Mouse (Mus musculus) gastrocnemius, postnatal 36 days (tissue): Measurements from ENCODE around the gene Ccdc155. TPM values are rescaled to one million over a fixed set of nuclear protein-coding genes. Genes with fewer than 3 reads are reported as not detected.
"Not testable (repeated sequence)": the region's sequence is repeated elsewhere in the genome, so short reads cannot be mapped to it uniquely, and the experiment has no call there.

Experiments
- DNase-seq, 2 experiments: peaks; one replicate each; pipeline ENCODE4 v3.0.0; 2022
- intact Hi-C: fragments of 180-260 bp; cut with DNase I; formaldehyde crosslinking; loops from one replicate; pipeline ENCODE4 v1.15.1; 2025
- total RNA-seq, 2 experiments: library from RNA; stranded (reverse); gene quantifications; 2 replicates each; pipeline ENCODE4 v1.2.3; 2021

Ccdc155 gene
- total RNA-seq, 2 experiments from 2014 or later = not detected

GRCm38 (mm10) chr7:45167761-45168445 is 36.8 kb downstream of the Ccdc155 start:
- intact Hi-C loops = no loop called here
- DNase-seq = no peak

DNA sequence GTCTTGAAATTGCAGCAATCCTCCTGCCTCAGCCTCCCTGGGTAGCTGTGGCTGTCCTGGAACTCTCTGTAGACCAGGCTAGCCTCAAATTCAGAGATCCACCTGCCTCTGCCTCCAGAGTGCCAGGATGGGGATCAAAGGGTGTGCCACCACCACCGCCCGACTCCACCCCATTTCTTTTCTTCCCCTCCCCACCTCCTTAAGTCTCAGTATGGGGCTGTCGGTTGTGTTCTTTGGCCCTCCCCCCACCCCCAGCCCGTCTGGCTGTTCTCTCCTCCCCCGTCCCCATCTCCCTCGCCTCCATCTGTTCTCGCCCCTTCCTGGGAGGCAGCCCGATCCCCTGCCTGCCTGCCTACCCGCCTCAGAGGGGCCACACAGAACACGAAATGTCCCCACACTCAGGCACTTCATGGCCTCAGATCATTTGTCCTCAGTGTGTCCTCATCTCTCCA is 37.7 kb downstream of the Ccdc155 start:
- intact Hi-C loops = no loop called here
- DNase-seq = no peak

- no peak for DNase-seq
- intact Hi-C loops = no loop called here
Measured at GRCm38 (mm10) chr7:45165701-45166100, 39.0 kb downstream of the Ccdc155 start.

- intact Hi-C loops = no loop called here
- DNase-seq = no peak
Measured at GRCm38 (mm10) chr7:45164833-45165232, 39.9 kb downstream of the Ccdc155 start.

GRCm38 (mm10) chr7:45163735-45164490 is 40.8 kb downstream of the Ccdc155 start, which contains the start of gene Slc17a7:
TSS of gene Slc17a7 (plus strand) at chr7:45163949.
- intact Hi-C loops = no loop called here
- no peak for DNase-seq

DNA sequence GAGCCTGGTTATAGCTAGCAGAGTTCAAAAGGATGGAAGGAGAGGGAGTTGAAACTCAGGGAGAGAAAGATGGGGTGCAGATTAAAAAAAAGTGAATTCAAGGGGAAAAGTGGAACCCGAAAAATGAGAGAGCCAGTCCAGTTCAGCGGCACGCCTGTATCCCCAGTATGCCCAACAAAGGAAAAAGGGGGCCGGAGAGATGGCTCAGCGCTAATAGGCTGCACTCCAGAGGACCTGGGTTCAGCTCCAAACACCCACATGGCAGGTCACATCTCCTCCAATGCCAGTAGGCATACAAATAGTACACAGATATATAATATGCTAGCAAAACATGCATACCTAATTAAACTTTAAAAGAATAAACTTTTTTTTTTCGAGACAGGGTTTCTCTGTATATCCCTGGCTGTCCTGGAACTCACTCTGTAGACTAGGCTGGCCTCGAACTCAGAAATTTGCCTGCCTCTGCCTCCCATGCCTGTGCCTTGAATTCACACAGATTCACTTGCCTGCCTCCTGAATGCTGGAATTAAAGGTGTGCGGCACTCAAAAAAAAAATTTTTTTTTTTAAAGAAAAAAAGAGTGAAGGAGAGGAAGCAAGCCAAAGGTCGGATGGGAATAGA is 41.6 kb downstream of the Ccdc155 start:
- no peak for DNase-seq
- intact Hi-C loops = loop anchor here (1.0 kb wide), 1 partner anchor 35 kb away; no protein-coding TSS in a partner anchor

GRCm38 (mm10) chr7:45162551-45162950 is 42.1 kb downstream of the Ccdc155 start:
- DNase-seq = no peak
- intact Hi-C loops = loop anchor here (1.0 kb wide), 1 partner anchor 36 kb away; no protein-coding TSS in a partner anchor

DNA sequence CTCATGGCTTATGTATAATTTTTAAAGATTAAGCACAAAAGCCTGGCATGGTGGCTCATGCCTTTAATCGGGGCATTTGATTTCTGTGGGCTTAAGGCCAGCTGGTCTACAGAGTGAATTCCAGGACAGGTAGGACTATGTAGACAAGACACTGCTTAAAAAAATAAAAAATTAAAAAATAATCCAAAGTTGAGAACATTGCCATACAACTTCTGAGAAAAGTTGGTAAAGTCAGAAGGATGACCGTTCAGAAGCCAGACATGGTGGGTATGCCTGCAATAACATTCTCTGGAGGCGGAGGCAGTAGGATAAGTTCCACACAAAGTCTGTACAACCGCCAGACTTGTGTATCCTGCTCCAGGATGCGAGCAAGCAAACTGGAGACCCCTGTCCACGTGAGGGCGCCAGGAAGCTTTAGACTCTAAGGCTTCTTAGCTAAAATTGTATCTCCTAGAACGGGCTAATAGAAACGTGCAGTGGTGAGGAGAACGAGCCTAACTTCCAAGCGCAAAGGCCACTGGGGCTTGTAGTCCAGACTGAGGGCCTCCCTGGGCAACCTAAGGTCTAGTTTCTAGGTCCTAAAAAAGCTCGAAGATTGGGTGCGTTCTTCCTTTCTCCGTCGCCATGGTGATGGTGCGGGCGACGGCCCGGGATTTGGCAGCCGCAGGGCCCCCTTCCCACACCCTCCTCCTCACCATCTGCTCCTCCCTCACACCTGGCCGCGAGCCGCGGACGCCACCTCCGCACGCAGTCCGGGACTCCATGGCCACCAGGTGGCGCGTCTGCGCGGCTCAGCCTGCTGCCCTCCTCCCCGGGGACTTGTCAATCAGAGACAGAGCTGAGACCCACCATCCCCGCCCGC is 42.8 kb downstream of the Ccdc155 start:
- intact Hi-C loops = loop anchor here (1.0 kb wide), 1 partner anchor 36 kb away; no protein-coding TSS in a partner anchor
- peak; percentile 83 to 85 for DNase-seq

- DNase-seq = no peak
- intact Hi-C loops = no loop called here
Measured at GRCm38 (mm10) chr7:45160866-45161265, 43.8 kb downstream of the Ccdc155 start.

DNA sequence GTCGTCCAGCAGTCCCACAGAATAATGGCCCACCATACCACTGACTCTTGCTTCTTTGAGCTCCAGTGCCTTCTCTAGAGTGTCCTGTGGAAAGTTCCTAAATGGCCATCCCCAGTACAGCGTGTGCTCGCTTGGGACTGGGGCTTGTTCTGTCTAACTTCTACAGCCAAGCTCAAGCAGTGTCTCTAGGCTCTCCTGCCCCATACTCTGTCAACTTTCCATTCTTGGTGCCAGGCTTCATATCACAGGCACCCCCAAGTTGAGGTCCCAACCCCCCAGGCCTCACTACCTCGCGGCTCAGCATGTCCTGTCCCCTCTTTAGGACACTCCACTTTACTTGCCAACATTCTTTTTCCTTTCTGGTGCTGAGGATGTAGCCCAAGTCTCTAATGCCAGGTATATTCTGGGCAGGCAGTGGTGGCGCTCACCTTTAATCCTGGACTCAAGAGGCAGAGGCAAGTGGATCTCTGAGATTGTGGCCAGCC is 44.3 kb downstream of the Ccdc155 start:
- DNase-seq = no peak
- intact Hi-C loops = no loop called here

DNA sequence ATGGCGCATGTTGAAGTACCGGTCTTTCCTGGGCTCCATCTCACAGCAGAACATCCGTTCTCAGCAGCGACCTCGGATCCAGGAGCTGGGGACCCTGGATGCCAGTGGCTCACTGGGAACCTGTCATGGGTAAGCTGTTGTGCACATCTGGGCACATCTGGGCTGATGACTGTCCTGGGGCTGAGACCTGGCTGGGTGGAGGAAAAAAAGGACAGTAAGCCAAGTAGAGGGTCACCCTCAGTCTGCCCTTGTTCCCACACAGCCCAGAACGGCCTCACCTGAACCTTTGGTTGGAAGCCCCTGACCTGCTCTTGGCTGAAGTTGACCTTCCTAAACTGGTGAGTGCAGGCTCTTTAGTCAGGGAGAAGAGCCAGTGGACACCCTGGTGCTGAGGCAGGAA is 45.7 kb downstream of the Ccdc155 start:
- no peak for DNase-seq
- intact Hi-C loops = no loop called here

- DNase-seq = no peak
- intact Hi-C loops = no loop called here
Measured at GRCm38 (mm10) chr7:45157459-45157858, 47.2 kb downstream of the Ccdc155 start.

GRCm38 (mm10) chr7:45156206-45156605 is 48.5 kb downstream of the Ccdc155 start:
- DNase-seq = no peak
- intact Hi-C loops = no loop called here

DNA sequence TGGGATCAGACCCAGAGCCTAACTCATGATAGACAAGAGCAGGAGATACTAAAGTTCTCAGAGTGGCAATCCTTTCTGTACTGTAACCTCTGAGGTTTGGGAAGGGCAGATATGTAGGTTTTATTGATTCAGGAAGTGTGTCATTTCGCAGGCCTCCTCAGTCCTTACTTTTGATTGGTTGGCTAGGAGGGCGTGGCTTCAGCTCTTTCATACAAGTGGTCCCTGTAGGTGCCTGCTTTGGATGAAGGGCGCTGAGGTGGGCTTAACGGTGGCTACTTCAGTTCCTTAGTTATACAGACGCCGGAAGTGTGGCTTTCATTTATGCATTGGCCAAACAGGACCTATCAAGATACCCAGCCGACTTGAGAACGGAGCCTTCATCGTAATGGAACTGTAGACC is 49.1 kb downstream of the Ccdc155 start:
- no peak for DNase-seq
- intact Hi-C loops = no loop called here

DNA sequence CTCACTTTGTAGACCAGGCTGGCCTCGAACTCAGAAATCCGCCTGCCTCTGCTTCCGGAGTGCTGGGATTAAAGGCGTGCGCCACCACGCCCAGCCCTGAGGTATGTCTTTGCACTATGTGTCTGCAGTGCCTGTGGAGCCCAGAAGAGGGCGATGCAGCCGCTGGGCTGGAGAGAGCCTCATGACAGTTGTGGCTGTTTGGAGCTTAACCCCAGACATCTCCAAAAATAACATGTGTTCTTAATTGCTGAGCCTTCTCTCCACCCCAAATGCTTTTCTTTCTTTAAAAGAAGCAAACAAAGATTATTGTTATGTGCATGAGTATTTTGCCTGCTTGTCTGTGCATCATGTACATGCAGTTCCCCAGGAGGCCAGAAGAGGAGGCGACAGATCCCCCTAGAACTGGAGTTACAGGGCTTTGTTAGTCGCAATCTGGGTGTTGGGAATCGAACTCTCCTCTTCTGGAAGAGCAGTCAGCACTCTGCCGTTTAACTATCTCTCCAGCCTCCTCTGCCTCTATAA is 49.6 kb downstream of the Ccdc155 start:
- DNase-seq = peak; percentile 56 to 58
- intact Hi-C loops = no loop called here

GRCm38 (mm10) chr7:45154096-45154992 is 50.3 kb downstream of the Ccdc155 start, which contains the start of the genes Pih1d1 and Aldh16a1:
TSS of gene Pih1d1 (plus strand) at chr7:45154303.
TSS of gene Aldh16a1 (minus strand) at chr7:45154584.
- intact Hi-C loops = no loop called here
- DNase-seq = peak; percentile 96

DNA sequence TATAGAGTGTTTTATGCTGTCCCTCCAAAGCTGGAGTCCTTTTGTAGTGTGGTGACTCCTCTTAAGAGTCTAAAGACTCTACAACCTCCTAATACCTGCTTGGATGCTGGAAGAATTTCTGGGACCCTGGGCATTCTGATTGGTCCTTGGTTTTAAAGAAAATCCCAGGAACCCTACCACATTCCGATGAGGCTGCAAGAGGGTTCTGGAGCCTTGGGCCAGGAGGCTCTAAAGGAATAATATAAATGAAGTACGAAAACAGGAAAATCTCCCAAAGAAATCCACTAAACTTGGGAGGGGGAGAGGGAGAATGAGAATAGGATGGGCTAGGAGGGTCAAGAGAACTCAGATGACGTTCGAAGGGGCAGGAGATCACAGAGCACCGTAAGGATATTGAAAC is 51.1 kb downstream of the Ccdc155 start:
- intact Hi-C loops = no loop called here
- DNase-seq = no peak

GRCm38 (mm10) chr7:45153052-45153451 is 51.6 kb downstream of the Ccdc155 start:
- intact Hi-C loops = not testable (repeated sequence)

GRCm38 (mm10) chr7:45151303-45151702 is 53.4 kb downstream of the Ccdc155 start:
- DNase-seq = peak in 1 of 2 experiments; percentile 31
- intact Hi-C loops = no loop called here

More at GRCm38 (mm10) chr7:45153052-45153451, 51.6 kb downstream of the Ccdc155 start:
- DNase-seq = not testable (repeated sequence)
